Mouse (Mus musculus): ENCODE measurements around the gene Grk3. TPM values are rescaled to one million over a fixed set of nuclear protein-coding genes. Genes with fewer than 3 reads are reported as not detected.

Grk3 gene
- polyA plus RNA-seq (2014; fragmentation: Nextera tagmentation; extraction: Ambion mirVana), result 7.7 and 9.9 TPM in 2 replicates

DNA sequence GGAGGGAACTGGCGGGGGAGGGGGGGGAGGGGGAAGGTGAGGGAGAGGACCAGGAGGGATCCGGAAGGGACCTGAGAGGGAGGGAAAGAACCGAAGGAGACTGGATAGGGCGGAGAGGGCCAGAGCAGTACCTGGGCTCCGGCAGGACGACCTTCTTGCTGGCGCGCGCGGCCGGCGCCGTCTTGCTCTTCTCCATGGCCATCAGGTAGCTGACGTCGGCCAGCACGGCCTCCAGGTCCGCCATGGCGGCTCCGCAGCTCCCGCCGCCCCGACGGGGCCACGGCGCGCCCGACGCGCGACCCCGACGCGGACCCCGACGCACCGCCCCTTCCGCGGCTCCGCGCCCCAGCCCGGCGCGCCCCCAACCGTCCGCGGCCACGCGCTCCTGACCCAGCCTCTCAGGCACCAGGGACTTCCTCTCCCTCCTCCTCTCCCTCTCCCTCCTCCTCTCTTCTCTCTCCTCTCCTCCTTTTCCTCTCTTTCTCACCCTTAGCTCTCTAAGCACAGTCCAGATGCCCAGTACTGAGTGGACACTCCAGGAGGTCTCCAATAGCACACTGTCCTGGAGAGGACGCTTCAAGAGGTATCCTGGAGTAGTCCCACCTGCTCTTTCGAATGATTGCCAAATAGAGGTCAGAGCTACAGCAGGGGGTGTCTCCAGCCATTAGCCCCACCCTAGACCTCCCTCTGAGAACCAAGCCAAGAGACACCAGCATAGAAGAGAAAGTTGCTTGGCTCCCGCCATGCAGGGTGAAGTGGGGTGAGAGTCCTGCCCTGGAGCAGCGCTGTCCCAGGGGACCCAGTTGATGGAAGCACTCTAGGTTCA is at the start of gene Grk3:
Gene Grk3, minus strand, starts transcription at position 556 of the 826 bp plus-strand sequence.
- H3K4me2 ChIP-seq (replicated peaks; ENCODE audit: low read depth, low read length), result peak within 1 kb of the TSS; percentile 81
- peak within 1 kb of the TSS; percentile 69 for H3K9ac ChIP-seq (ENCODE audit: low read depth, low read length)
- no peaks in the 10 kb centered on the region for H3K9me3 ChIP-seq (ENCODE audit: control insufficient read depth, low read length)
- peaks cover 10% of the 10 kb centered on the region; the same call in 1 of the 2 replicates for H3K4me1 ChIP-seq (ENCODE audit: control insufficient read depth, insufficient read depth, low read length)
- peak; percentile 85 for ATAC-seq (ENCODE audit: low FRiP score, low TSS enrichment)
- H3K27me3 ChIP-seq (ENCODE audit: control insufficient read depth, insufficient read depth, low read length), result 0 out of 2 replicates have a peak, but pooled peaks cover 3% of the 10 kb centered on the region
- peak within 1 kb of the TSS; percentile 51; the same call in 1 of the 2 replicates for H3K27ac ChIP-seq (ENCODE audit: low read depth, low read length)
- 3% methylated on average over 34 of the region's 52 CpGs for WGBS
- H3K4me3 ChIP-seq (ENCODE audit: low read length), result peak within 1 kb of the TSS; percentile 64
- H3K36me3 ChIP-seq (ENCODE audit: control insufficient read depth, insufficient read depth, low read length), result no peaks in the 10 kb centered on the region

DNA sequence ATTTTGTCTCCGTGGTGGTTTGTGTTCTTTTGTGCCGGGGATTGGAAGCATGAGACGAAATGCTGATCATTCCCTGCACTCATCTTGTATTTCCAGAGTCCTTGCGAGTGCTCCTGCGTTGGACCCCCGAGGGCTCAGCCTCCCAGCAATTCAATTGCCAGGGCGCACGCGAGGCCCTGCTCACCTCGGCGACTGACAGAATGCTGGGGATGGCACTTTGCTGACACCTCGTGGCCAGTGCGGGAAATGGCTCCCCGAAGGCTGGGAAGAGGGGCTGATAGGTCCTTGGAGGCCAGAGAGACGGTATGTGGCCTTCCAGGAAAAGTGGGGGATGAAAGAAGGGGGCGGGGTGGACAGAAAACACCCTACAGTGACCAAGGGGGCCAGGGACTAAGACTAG is 38.7 kb upstream of the Grk3 start:
- 4% methylated on average over 16 of the region's 16 CpGs for WGBS
- peak; percentile 53 for ATAC-seq (ENCODE audit: low FRiP score, low TSS enrichment)
- no peaks in the 10 kb centered on the region for H3K4me1 ChIP-seq (ENCODE audit: control insufficient read depth, insufficient read depth, low read length)

DNA sequence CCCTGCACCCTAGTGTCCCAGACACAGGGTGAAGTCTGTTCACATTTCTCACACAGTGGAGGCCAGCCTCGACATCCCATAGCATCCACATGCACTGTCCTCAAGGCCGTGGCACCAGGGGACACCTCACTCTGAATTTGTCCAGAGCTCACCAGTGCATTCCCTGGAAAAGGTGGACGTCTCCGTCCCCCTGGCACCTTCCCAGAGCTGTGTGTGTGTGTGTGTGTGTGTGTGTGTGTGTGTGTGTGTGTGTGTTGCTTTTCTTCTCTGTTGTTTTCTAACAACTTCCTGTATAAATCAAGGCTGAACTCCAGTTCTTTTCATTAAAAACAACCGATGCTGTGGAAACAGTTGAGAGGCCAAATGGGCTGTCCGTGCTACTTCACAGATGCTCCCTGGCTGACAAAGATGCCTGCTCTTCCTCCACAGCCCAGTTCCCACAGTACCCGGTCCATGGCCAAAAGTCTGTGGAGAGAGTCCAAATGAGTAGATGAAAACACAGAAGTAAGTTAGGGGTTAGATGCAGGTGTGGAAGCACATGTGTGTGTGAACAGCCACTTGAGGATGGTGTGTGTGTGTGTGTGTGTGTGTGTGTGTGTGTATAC is 35.1 kb upstream of the Grk3 start:
- Histone ChIP-seq H3K4me3 (ENCODE audit: low read length) (no peak overlapping the region), H3K4me1 (ENCODE audit: control insufficient read depth, insufficient read depth, low read length) (no peaks in the 10 kb centered on the region), H3K4me2 (replicated peaks; ENCODE audit: low read depth, low read length) (no peak overlapping the region), H3K27me3 (ENCODE audit: control insufficient read depth, insufficient read depth, low read length) (no peaks in the 10 kb centered on the region), H3K9me3 (ENCODE audit: control insufficient read depth, low read length) (no peaks in the 10 kb centered on the region), H3K27ac (ENCODE audit: low read depth, low read length) (no peak overlapping the region), H3K9ac (ENCODE audit: low read depth, low read length) (no peak overlapping the region), H3K36me3 (ENCODE audit: control insufficient read depth, insufficient read depth, low read length) (no peaks in the 10 kb centered on the region)
- no peak for ATAC-seq (ENCODE audit: low FRiP score, low TSS enrichment)
- 40% methylated on average over 7 of the region's 7 CpGs for WGBS

More for the DNA sequence above, 38.7 kb upstream of the Grk3 start:
- H3K4me3 ChIP-seq (ENCODE audit: low read length), result no peak overlapping the region
- no peak overlapping the region for H3K4me2 ChIP-seq (replicated peaks; ENCODE audit: low read depth, low read length)
- no peaks in the 10 kb centered on the region; the same call in 1 of the 2 replicates for H3K27me3 ChIP-seq (ENCODE audit: control insufficient read depth, insufficient read depth, low read length)
- no peaks in the 10 kb centered on the region for H3K9me3 ChIP-seq (ENCODE audit: control insufficient read depth, low read length)
- H3K9ac ChIP-seq (ENCODE audit: low read depth, low read length), result no peak overlapping the region
- no peaks in the 10 kb centered on the region for H3K36me3 ChIP-seq (ENCODE audit: control insufficient read depth, insufficient read depth, low read length)
- no peak overlapping the region for H3K27ac ChIP-seq (ENCODE audit: low read depth, low read length)

DNA sequence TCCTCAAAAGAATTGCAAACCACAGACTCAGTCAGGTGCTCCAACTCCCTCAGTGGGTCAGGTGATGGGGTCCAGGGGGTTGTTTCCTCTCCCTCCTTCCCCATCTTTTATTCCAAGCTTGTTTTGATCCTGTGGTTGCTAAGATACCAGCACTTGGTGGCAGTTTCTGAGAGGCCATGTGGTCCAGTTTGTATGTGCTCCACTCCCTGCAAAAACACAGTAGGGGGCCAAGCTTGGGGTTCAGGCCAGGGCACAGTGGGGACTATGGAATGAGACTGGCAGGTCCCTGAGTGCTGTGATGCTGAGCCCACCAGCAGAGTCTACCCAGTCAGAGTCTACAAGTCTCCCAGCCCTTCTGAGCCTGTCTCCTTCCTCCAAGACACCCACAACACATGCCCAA is 34.3 kb upstream of the Grk3 start:
- Histone ChIP-seq H3K4me3 (ENCODE audit: low read length) (no peak overlapping the region), H3K9ac (ENCODE audit: low read depth, low read length) (no peak overlapping the region), H3K27me3 (ENCODE audit: control insufficient read depth, insufficient read depth, low read length) (no peaks in the 10 kb centered on the region), H3K9me3 (ENCODE audit: control insufficient read depth, low read length) (no peaks in the 10 kb centered on the region), H3K27ac (ENCODE audit: low read depth, low read length) (no peak overlapping the region), H3K36me3 (ENCODE audit: control insufficient read depth, insufficient read depth, low read length) (no peaks in the 10 kb centered on the region), H3K4me1 (ENCODE audit: control insufficient read depth, insufficient read depth, low read length) (no peaks in the 10 kb centered on the region), H3K4me2 (replicated peaks; ENCODE audit: low read depth, low read length) (no peak overlapping the region)
- ATAC-seq (ENCODE audit: low FRiP score, low TSS enrichment), result no peak

DNA sequence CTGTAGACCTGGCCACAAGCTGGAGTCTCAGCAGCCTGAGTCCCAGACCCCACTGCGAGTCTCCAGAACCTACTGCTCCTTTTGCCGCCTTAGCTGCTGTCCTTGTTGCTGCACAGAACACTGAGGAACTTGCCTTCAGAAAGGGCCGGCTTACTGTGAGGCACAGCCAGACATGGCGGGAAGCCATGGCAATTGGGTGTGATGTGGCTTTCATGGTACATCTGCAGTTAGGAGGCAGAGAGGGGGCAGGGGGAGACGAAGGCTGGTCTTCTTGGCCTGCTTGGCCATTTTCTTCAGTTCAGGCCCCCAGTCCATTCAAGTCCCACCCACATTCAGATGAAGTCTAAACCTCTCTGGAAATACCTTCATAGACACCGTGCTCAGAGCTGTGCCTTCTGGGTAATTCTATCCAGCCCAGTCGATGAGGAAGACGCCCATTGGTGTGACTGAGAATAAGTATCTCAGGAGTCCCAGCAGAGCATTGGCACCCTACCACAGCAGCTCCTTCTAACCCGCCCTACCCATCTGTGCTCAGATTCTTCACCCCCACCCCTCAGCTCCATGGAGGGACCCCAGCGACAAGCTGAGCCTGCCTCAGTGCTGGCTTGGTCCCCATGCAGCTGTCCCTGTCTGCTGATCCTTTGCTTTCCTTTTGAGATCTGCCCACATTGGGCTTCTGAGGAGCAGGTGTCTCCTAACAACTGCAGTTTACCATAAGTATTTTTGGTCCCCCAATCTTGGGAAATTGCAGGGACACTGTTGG is 30.1 kb upstream of the Grk3 start:
- peaks cover 9% of the 10 kb centered on the region for H3K4me1 ChIP-seq (ENCODE audit: control insufficient read depth, insufficient read depth, low read length)
- no peak overlapping the region for H3K27ac ChIP-seq (ENCODE audit: low read depth, low read length)
- WGBS, result 87% methylated on average over 10 of the region's 10 CpGs
- no peaks in the 10 kb centered on the region for H3K27me3 ChIP-seq (ENCODE audit: control insufficient read depth, insufficient read depth, low read length)
- H3K9me3 ChIP-seq (ENCODE audit: control insufficient read depth, low read length), result no peaks in the 10 kb centered on the region
- no peak overlapping the region for H3K4me3 ChIP-seq (ENCODE audit: low read length)
- no peak overlapping the region for H3K4me2 ChIP-seq (replicated peaks; ENCODE audit: low read depth, low read length)
- H3K36me3 ChIP-seq (ENCODE audit: control insufficient read depth, insufficient read depth, low read length), result no peaks in the 10 kb centered on the region
- ATAC-seq (ENCODE audit: low FRiP score, low TSS enrichment), result no peak
- no peak overlapping the region for H3K9ac ChIP-seq (ENCODE audit: low read depth, low read length)

DNA sequence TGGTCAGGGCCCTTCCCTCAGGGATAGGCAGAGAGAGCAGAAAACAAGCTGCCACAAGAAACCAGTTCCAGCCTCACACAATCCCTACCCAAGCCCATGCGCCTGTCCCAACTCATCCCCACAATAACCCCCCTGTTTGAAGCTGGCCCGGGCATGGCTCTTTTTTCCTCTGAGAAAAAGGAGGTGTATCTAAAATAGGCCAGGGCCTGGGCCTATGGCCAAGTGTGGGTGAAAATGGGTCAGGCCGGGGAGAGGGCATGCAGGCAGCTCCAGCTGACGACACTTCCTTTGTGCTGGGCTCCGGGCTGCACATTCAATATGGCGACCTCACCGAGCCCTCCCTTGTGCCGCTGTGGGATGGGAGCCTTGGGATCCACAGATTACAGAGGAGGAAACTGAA is 27.9 kb upstream of the Grk3 start:
- Histone ChIP-seq H3K4me3 (ENCODE audit: low read length) (no peak overlapping the region), H3K4me1 (ENCODE audit: control insufficient read depth, insufficient read depth, low read length) (peaks cover 13% of the 10 kb centered on the region), H3K27ac (ENCODE audit: low read depth, low read length) (no peak overlapping the region), H3K4me2 (replicated peaks; ENCODE audit: low read depth, low read length) (no peak overlapping the region), H3K36me3 (ENCODE audit: control insufficient read depth, insufficient read depth, low read length) (no peaks in the 10 kb centered on the region), H3K27me3 (ENCODE audit: control insufficient read depth, insufficient read depth, low read length) (no peaks in the 10 kb centered on the region), H3K9ac (ENCODE audit: low read depth, low read length) (no peak overlapping the region), H3K9me3 (ENCODE audit: control insufficient read depth, low read length) (no peaks in the 10 kb centered on the region)
- 81% methylated on average over 8 of the region's 8 CpGs for WGBS
- ATAC-seq (ENCODE audit: low FRiP score, low TSS enrichment), result no peak

DNA sequence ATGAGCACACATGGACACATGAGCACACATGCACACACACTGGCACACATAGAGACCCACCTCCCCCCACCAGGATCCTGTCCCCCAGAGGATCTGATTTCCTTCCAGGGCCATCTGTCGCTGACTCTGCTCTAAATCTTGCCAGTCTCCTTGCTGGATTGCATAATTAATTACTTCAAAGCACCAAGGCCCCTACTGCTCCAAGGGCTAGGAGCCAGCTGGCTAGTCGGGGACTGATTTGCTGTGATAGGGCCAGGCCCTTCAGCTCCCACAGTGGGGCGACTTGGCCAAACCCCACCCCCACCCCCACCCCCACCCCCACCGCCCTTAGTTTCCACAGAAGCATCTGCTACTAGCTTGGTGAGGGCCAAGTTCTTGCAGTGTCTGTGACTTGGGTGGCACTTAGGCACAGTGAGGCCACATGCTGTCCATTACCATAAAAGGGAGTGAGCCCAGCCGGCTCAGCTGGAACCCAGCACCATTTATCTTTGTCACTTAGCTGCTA is 26.0 kb upstream of the Grk3 start:
- 4% methylated on average over 5 of the region's 5 CpGs for WGBS
- ATAC-seq (ENCODE audit: low FRiP score, low TSS enrichment), result peak; percentile 89

DNA sequence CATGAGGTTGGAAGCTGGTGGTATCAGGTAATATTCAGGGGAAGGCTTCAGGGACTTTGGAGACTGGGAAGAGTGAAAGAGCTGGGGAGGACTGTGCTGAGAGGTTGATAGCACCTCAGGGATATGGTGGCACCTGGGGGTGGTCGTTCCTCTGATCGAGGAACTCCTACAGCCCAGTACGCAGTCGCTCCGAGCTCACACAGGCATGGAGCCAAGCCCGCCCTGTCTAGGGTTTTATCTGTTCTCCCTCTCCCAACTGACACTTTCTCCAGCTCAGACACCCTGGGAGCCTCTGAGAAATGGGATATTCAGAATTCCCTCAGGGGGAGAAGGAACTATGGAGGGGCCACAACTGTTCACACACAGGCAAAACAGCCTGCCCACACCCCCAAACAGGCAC is 25.2 kb upstream of the Grk3 start:
- Histone ChIP-seq H3K4me1 (ENCODE audit: control insufficient read depth, insufficient read depth, low read length) (peaks cover 13% of the 10 kb centered on the region), H3K36me3 (ENCODE audit: control insufficient read depth, insufficient read depth, low read length) (no peaks in the 10 kb centered on the region), H3K9ac (ENCODE audit: low read depth, low read length) (no peak overlapping the region), H3K27me3 (ENCODE audit: control insufficient read depth, insufficient read depth, low read length) (no peaks in the 10 kb centered on the region), H3K9me3 (ENCODE audit: control insufficient read depth, low read length) (no peaks in the 10 kb centered on the region), H3K4me3 (ENCODE audit: low read length) (no peak overlapping the region), H3K27ac (ENCODE audit: low read depth, low read length) (peak overlapping the region; percentile 14; the same call in 1 of the 2 replicates), H3K4me2 (replicated peaks; ENCODE audit: low read depth, low read length) (no peak overlapping the region)
- no peak for ATAC-seq (ENCODE audit: low FRiP score, low TSS enrichment)
- 53% methylated on average over 6 of the region's 6 CpGs for WGBS

More for the DNA sequence above, 26.0 kb upstream of the Grk3 start:
- H3K4me2 ChIP-seq (replicated peaks; ENCODE audit: low read depth, low read length), result no peak overlapping the region
- no peak overlapping the region for H3K9ac ChIP-seq (ENCODE audit: low read depth, low read length)
- H3K9me3 ChIP-seq (ENCODE audit: control insufficient read depth, low read length), result no peaks in the 10 kb centered on the region
- no peak overlapping the region for H3K4me3 ChIP-seq (ENCODE audit: low read length)
- no peaks in the 10 kb centered on the region for H3K27me3 ChIP-seq (ENCODE audit: control insufficient read depth, insufficient read depth, low read length)
- H3K36me3 ChIP-seq (ENCODE audit: control insufficient read depth, insufficient read depth, low read length), result no peaks in the 10 kb centered on the region
- peaks cover 13% of the 10 kb centered on the region for H3K4me1 ChIP-seq (ENCODE audit: control insufficient read depth, insufficient read depth, low read length)
- peak overlapping the region; percentile 14; the same call in 1 of the 2 replicates for H3K27ac ChIP-seq (ENCODE audit: low read depth, low read length)
